Mouse (Mus musculus) lung, adult 2 months (tissue): ENCODE data around the gene Fam98c. TPM values are rescaled to one million over a fixed set of nuclear protein-coding genes. Genes with fewer than 3 reads are reported as not detected.

Experiments
- DNase-seq: peaks from one replicate; pipeline ENCODE4 v3.0.0; 2022
- H3K4me1 ChIP-seq: fragments of 200-500 bp; 2 replicates; pipeline ENCODE4 v1.6.1; 2011; ENCODE audit warnings: low read length; ENCODE audit not compliant: control insufficient read depth, insufficient read depth
- H3K4me3 ChIP-seq: fragments of 200-500 bp; replicated peaks from 2 replicates; pipeline ENCODE3; 2011; ENCODE audit warnings: low read depth, mild to moderate bottlenecking, control low read depth, low read length; ENCODE audit errors: extremely low read depth
- CTCF ChIP-seq: fragments of 200-500 bp; IDR thresholded peaks from 2 replicates; pipeline ENCODE4 v1.5.1; 2011; ENCODE audit warnings: mild to moderate bottlenecking, low read length, control low read depth; ENCODE audit not compliant: insufficient read depth
- POLR2A ChIP-seq: fragments of 200-500 bp; IDR thresholded peaks from 2 replicates; pipeline ENCODE4 v1.6.1; 2011; ENCODE audit warnings: low read depth, mild to moderate bottlenecking, control low read depth, low read length, borderline replicate concordance; ENCODE audit errors: extremely low read depth
- WGBS: fragments of 180-500 bp; shearing (Covaris S2); methylation state at CpG from one replicate; pipeline ENCODE4 v1.1.7; 2018; 5-methylcytosine and 5-hydroxymethylcytosine counted together
- polyA plus RNA-seq: library from polyadenylated mRNA; depleted of rRNA; stranded (reverse); fragments of >200 nt; gene quantifications from 2 replicates; pipeline ENCODE4 v1.2.3, GENCODE M21; 2012; rRNA removed

The Fam98c gene
- polyA plus RNA-seq, 1 experiment, result 47.7 TPM

GRCm38 (mm10) chr7:29118142-29118851 is 37.7 kb downstream of the Fam98c start:
- 24% methylated on average over 18 of the region's 18 CpGs for WGBS
- no peaks in the 10 kb centered on the region for H3K4me1 ChIP-seq
- H3K4me3 ChIP-seq, result no peak overlapping the region
- TF ChIP-seq POLR2A (no peak), CTCF (no peak)
- DNase-seq, result no peak

GRCm38 (mm10) chr7:29108992-29109955 is 46.8 kb downstream of the Fam98c start:
- H3K4me1 ChIP-seq, result no peaks in the 10 kb centered on the region
- peak; percentile 37 for DNase-seq
- 32% methylated on average over 38 of the region's 38 CpGs for WGBS
- H3K4me3 ChIP-seq, result no peak overlapping the region
- TF ChIP-seq POLR2A, result no peak
- no peak for TF ChIP-seq CTCF

Other genes starting within 250 kb of the Fam98c start
- gene Actn4, start 193.9 kb downstream of the Fam98c start, polyA plus RNA-seq, result 314 and 324 TPM in 2 replicates
- 175 and 234 TPM in 2 replicates for gene Eif3k, start 174.4 kb downstream of the Fam98c start, polyA plus RNA-seq
- 16.7 and 17.0 TPM in 2 replicates for gene Map4k1, start 174.2 kb downstream of the Fam98c start, polyA plus RNA-seq
- gene Ryr1, start 31.1 kb downstream of the Fam98c start, polyA plus RNA-seq, result 0.10 and 10.9 TPM in 2 replicates
- gene Rasgrp4, start 21.4 kb downstream of the Fam98c start, polyA plus RNA-seq, result 15.0 and 19.7 TPM in 2 replicates
- 1.5 and 1.9 TPM in 2 replicates for gene Ggn, start 14.0 kb upstream of the Fam98c start, polyA plus RNA-seq
- 3.9 and 5.8 TPM in 2 replicates for gene Spred3, start 14.2 kb upstream of the Fam98c start, polyA plus RNA-seq
- 93.5 and 165 TPM in 2 replicates for gene Psmd8, start 24.5 kb upstream of the Fam98c start, polyA plus RNA-seq
- gene Catsperg1, start 57.8 kb upstream of the Fam98c start, polyA plus RNA-seq, result 3.4 and 3.9 TPM in 2 replicates
- gene Kcnk6, start 76.3 kb upstream of the Fam98c start, polyA plus RNA-seq, result 30.6 and 41.5 TPM in 2 replicates
- gene Yif1b, start 82.1 kb upstream of the Fam98c start, polyA plus RNA-seq, result 182 and 190 TPM in 2 replicates
- 7.9 and 12.6 TPM in 2 replicates for gene 2200002D01Rik, start 92.2 kb upstream of the Fam98c start, polyA plus RNA-seq
- gene Spint2, start 125.7 kb upstream of the Fam98c start, polyA plus RNA-seq, result 317 and 391 TPM in 2 replicates
- 242 and 329 TPM in 2 replicates for gene Ppp1r14a, start 133.1 kb upstream of the Fam98c start, polyA plus RNA-seq
- 1.7 and 4.0 TPM in 2 replicates for gene Dpf1, start 147.7 kb upstream of the Fam98c start, polyA plus RNA-seq